Mouse (Mus musculus) liver, postnatal 0 days (tissue): ENCODE measurements at regions not wholly inside any gene's neighbourhood (a gene's known extent, or its start where the extent isn't known, plus 50 kb on each side); places are given as distances from the start of the nearest gene placed in this dataset.

Source experiments
- CTCF ChIP-seq: sonication (generic); IDR thresholded peaks from 2 replicates; pipeline ENCODE4 v1.5.1; 2016; ENCODE audit warnings: antibody characterized with exemption, low read depth
- EP300 ChIP-seq: IDR thresholded peaks from 2 replicates; pipeline ENCODE4 v1.6.1; 2016; ENCODE audit warnings: antibody characterized with exemption, low read depth, mild to moderate bottlenecking

DNA sequence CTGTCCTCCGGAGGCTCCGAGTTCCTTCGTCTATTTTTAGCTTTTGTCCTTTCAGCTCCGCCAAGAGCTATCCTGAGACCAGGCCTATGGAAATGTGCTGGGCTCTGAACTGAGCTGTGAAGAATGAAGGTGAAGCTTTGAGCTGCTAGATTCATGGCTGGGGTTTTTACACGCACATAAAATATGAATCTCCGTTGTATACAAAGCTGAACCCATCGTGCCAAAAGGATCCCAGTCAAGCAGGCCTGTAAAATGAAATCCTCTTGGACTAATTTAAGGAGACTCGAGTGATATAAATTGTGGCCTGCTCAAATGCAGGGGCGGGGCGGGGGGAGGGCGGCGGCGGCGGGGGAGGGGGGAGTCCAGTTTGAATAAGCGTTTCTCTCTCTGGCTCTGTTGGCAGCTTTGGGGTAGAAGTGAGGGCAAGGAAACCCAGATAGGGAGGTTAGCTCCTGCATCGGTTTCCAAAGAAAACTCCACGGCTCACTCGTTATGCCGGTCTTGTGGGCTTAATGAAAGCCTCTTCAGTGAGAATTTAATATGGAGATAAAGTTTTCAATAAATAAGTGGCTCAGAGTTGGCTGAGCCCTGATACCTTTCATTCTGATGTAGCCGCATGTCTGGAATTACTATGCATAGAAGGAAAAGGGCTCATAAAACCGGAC lies 277.1 kb upstream of the Pbx1 start:
- no peak for TF ChIP-seq EP300
- TF ChIP-seq CTCF: no peak
